Mouse (Mus musculus) stomach, postnatal 0 days (tissue): ENCODE results near the gene Ankrd31.

Experiments used
- CTCF ChIP-seq: IDR thresholded peaks from 2 replicates; pipeline ENCODE4 v1.5.1; 2016; ENCODE audit warnings: antibody characterized with exemption, low read depth, mild to moderate bottlenecking, moderate library complexity
- EP300 ChIP-seq: optimal IDR thresholded peaks from 2 replicates; pipeline ENCODE3; 2016; ENCODE audit warnings: antibody characterized with exemption

DNA sequence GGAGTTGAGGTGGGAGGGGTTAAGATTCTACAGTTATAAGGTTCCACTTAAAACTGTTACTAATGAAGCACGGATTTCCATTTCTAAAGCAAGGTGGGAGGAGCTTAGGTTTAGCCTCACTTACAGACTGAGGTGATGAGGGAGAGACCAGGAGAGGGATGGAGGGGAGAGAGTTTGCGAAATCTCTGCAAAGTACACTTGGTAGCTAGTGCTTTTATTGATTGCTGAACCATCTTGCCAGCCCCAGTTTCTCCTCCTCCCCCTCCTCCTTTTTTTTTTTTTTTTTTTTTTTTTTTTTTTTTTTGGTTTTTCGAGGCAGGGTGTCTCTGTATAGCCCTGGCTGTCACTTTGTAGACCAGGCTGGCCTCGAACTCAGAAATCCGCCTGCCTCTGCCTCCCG lies 1.8 kb downstream of the Ankrd31 start:
- TF ChIP-seq CTCF, result no peak
- TF ChIP-seq EP300, result no peak
